Mouse (Mus musculus): ENCODE results near the gene Dcp1b.

DNA sequence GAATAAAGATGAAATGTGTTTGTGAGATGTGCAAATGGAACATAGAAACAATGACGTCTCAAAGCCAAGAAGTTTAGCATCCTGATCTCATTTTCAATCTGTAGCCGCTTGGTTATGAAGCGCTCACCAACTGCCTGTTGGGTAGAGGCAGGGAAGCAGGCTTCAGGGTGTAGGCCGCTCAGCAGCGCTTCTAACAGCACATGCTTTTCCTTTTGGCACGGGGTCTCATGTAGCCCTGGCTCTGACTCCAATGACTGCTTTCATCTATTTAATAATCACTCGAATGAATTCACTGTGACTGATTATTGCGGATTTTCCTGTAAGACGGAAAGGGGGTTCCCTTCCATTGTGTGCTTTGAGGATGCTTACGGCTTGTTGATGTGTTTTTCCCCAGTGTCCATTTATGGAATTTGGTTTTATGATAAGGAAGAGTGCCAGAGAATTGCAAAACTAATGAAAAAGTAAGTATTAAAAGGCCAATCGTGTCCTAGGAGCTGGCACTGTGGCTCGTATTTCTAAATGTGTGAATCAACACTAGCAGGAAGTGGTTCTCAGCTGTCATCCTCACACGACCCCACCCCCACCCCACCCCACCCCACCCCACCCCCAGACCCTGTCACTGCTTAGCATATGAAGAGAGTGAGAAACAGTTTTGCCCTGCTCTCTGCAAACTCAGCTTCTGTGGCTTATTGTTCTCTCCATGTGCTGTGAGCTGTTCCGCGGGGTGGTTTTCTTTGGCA, 23.7 kb downstream of the Dcp1b start:
- TF ChIP-seq CTCF (IDR thresholded peaks at IDR 0.05; ENCODE audit: borderline replicate concordance, insufficient read depth, low read depth, low read length): no peak
- TF ChIP-seq POLR2A (IDR thresholded peaks at IDR 0.05; ENCODE audit: borderline replicate concordance, insufficient read depth, low read length): no peak
